Mouse (Mus musculus): ENCODE results near the gene Pdcd10. TPM values are rescaled to one million over a fixed set of nuclear protein-coding genes. Genes with fewer than 3 reads are reported as not detected.

The Pdcd10 gene
- 101 and 110 TPM in 2 replicates for polyA plus RNA-seq (2015; fragmentation: Nextera tagmentation; extraction: Ambion mirVana)

DNA sequence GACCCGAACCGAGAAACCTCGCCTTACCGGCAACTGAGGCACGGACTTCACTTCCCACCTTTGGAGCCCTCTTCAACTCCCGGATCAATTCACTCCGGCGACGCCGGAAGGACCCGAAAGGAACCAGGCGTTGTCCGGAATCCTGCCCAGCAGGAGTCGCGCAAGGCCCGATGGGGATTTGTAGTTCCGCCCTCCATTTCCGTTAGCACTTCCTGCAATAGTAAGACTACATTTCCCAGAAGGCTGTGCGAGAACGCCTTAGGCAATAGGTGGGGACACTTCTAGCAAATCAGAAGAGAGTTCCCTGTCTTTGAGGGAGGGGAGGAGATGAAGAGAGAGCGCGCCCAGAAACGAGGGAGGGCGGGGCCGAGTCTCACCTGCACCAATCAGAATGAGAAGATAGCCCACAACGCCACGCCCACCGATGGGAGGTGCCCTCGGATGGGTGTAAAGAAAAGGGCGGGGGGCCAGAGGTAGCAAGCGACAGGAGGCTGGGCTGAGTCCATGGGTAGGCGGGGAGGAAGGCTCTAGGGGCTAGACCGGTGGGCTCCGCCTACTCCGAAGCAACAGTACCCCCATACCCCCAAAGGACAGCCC lies at the start of gene Pdcd10:
TSS of gene Pdcd10 (minus strand) at position 162 of the 597 bp plus-strand sequence.

DNA sequence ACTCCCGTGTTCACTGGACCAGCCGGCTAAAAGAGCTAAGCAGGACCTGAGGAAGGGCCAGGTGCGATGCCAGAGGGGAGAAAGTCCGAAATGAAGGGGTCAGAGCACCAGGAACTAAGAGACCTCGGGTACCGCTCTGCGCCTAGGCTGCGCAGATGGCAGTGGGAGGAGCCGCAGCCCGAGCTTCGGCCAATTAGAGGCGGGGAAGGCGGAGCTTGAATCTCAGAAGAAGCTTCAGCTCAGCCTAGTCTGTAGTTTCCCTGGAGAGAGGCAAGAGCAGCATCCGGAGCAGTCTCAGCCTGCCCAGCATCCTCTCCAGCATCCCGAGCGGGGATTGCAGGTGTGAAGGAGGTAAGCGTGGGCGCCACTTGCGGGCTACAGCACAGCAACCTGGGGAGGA lies 636 bp upstream of the Pdcd10 start, which contains the start of gene Serpini1:
TSS of gene Serpini1 (plus strand) at position 256 of the 400 bp plus-strand sequence.

GRCm38 (mm10) chr3:75482056-75482455 lies 74.6 kb downstream of the Pdcd10 start, which contains the start of gene Wdr49:
TSS of gene Wdr49 (minus strand) at chr3:75482156.

Other genes with a start within 250 kb of the Pdcd10 start
- gene Wdr49, start 74.7 kb downstream of the Pdcd10 start, polyA plus RNA-seq (2015; fragmentation: Nextera tagmentation; extraction: Ambion mirVana) = 0.14 and 0.26 TPM in 2 replicates
- 116 and 120 TPM in 2 replicates for gene Serpini1, start 691 bp upstream of the Pdcd10 start, polyA plus RNA-seq (2015; fragmentation: Nextera tagmentation; extraction: Ambion mirVana)
- gene Gm29133, start 191.3 kb upstream of the Pdcd10 start, polyA plus RNA-seq (2015; fragmentation: Nextera tagmentation; extraction: Ambion mirVana) = not detected in 2 replicates

All from neural tube, postnatal 0 days (tissue).